Mouse (Mus musculus) kidney, embryonic 15.5 days (tissue): ENCODE measurements at regions not wholly inside any gene's neighbourhood (a gene's known extent, or its start where the extent isn't known, plus 50 kb on each side); places are given as distances from the start of the nearest gene placed in this dataset.

Experiments
- ATAC-seq: fragments of 200-750 bp; cut with Nextera tagmentation; replicated peaks from 2 replicates; pipeline ENCODE4 v1.8.0; 2017; ENCODE audit warnings: moderate TSS enrichment; ENCODE audit not compliant: low FRiP score
- H3K27ac ChIP-seq: fragments of 300-500 bp; sonication (generic); 2 replicates; pipeline ENCODE4 v1.5.1; 2015; ENCODE audit warnings: mild to moderate bottlenecking, inconsistent platforms
- H3K27me3 ChIP-seq: fragments of 300-500 bp; sonication (generic); 2 replicates; pipeline ENCODE4 v1.6.1; 2015; ENCODE audit warnings: inconsistent platforms
- H3K36me3 ChIP-seq: fragments of 300-500 bp; sonication (generic); 2 replicates; pipeline ENCODE4 v1.6.1; 2015; ENCODE audit warnings: inconsistent platforms
- H3K4me1 ChIP-seq: fragments of 300-500 bp; sonication (generic); 2 replicates; pipeline ENCODE4 v1.6.1; 2015; ENCODE audit warnings: inconsistent platforms
- H3K4me2 ChIP-seq: fragments of 300-500 bp; sonication (generic); 2 replicates; pipeline ENCODE4 v1.6.1; 2015; ENCODE audit warnings: moderate library complexity, mild to moderate bottlenecking, inconsistent platforms
- H3K4me3 ChIP-seq: fragments of 300-500 bp; sonication (generic); replicated peaks from 2 replicates; pipeline ENCODE4 v1.5.1; 2015; ENCODE audit warnings: mild to moderate bottlenecking, inconsistent platforms
- H3K9ac ChIP-seq: fragments of 300-500 bp; sonication (generic); 2 replicates; pipeline ENCODE4 v1.6.1; 2015; ENCODE audit warnings: mild to moderate bottlenecking, inconsistent platforms
- H3K9me3 ChIP-seq: fragments of 300-500 bp; sonication (generic); replicated peaks from 2 replicates; pipeline ENCODE4 v1.6.1; 2016; ENCODE audit warnings: inconsistent platforms
- WGBS: fragments of 180-500 bp; shearing (Covaris S2); methylation state at CpG from one replicate; pipeline ENCODE4 v1.1.7; 2015; ENCODE audit warnings: mixed read lengths; 5-methylcytosine and 5-hydroxymethylcytosine counted together

- ATAC-seq: no peak
- H3K4me2 ChIP-seq: no peak overlapping the region
- 23% methylated on average over 7 of the region's 7 CpGs for WGBS
- H3K9me3 ChIP-seq: no peaks in the 10 kb centered on the region
- H3K4me3 ChIP-seq: no peak overlapping the region
- H3K27me3 ChIP-seq: peaks cover 10% of the 10 kb centered on the region
- no peak overlapping the region for H3K27ac ChIP-seq
- 0 out of 2 replicates have a peak, but pooled peaks cover 9% of the 10 kb centered on the region for H3K4me1 ChIP-seq
- no peaks in the 10 kb centered on the region for H3K36me3 ChIP-seq
- no peak overlapping the region for H3K9ac ChIP-seq
Observed at GRCm38 (mm10) chr16:23838696-23839095, 52.1 kb downstream of the Sst start.

GRCm38 (mm10) chr16:23838114-23838513 lies 52.6 kb downstream of the Sst start:
- WGBS: 83% methylated on average over 2 of the region's 2 CpGs
- H3K4me1 ChIP-seq: 0 out of 2 replicates have a peak, but pooled peaks cover 9% of the 10 kb centered on the region
- H3K27me3 ChIP-seq: peaks cover 10% of the 10 kb centered on the region
- H3K4me3 ChIP-seq: no peak overlapping the region
- ATAC-seq: no peak
- no peak overlapping the region for H3K27ac ChIP-seq
- H3K36me3 ChIP-seq: no peaks in the 10 kb centered on the region
- no peaks in the 10 kb centered on the region for H3K9me3 ChIP-seq
- no peak overlapping the region for H3K4me2 ChIP-seq
- H3K9ac ChIP-seq: no peak overlapping the region

- H3K9ac ChIP-seq: no peak overlapping the region
- no peaks in the 10 kb centered on the region for H3K9me3 ChIP-seq
- no peak overlapping the region for H3K4me2 ChIP-seq
- no peak for ATAC-seq
- H3K27ac ChIP-seq: no peak overlapping the region
- no peak overlapping the region for H3K4me3 ChIP-seq
- peaks cover 2% of the 10 kb centered on the region; the same call in 1 of the 2 replicates for H3K27me3 ChIP-seq
- no peaks in the 10 kb centered on the region for H3K36me3 ChIP-seq
- 0 out of 2 replicates have a peak, but pooled peaks cover 9% of the 10 kb centered on the region for H3K4me1 ChIP-seq
- 62% methylated on average over 4 of the region's 4 CpGs for WGBS
Observed at GRCm38 (mm10) chr16:23834991-23835390, 55.8 kb downstream of the Sst start.

GRCm38 (mm10) chr16:23833603-23834002 lies 57.2 kb downstream of the Sst start:
- Histone ChIP-seq H3K27ac (no peak overlapping the region), H3K4me3 (no peak overlapping the region), H3K9ac (no peak overlapping the region), H3K36me3 (no peaks in the 10 kb centered on the region), H3K27me3 (no peaks in the 10 kb centered on the region), H3K4me2 (no peak overlapping the region), H3K4me1 (0 out of 2 replicates have a peak, but pooled peaks cover 5% of the 10 kb centered on the region), H3K9me3 (0 out of 2 replicates have a peak, but pooled peaks cover 3% of the 10 kb centered on the region)
- WGBS: 70% methylated on average over 2 of the region's 2 CpGs
- ATAC-seq: no peak

- no peak for ATAC-seq
- Histone ChIP-seq H3K9ac (no peak overlapping the region), H3K4me2 (no peak overlapping the region), H3K27me3 (no peaks in the 10 kb centered on the region), H3K27ac (no peak overlapping the region), H3K4me1 (0 out of 2 replicates have a peak, but pooled peaks cover 3% of the 10 kb centered on the region), H3K4me3 (no peak overlapping the region), H3K9me3 (0 out of 2 replicates have a peak, but pooled peaks cover 3% of the 10 kb centered on the region), H3K36me3 (no peaks in the 10 kb centered on the region)
- WGBS: 62% methylated on average over 2 of the region's 2 CpGs
Observed at GRCm38 (mm10) chr16:23833042-23833423, 57.7 kb downstream of the Sst start.

- H3K9ac ChIP-seq: no peak overlapping the region
- no peaks in the 10 kb centered on the region for H3K36me3 ChIP-seq
- 0 out of 2 replicates have a peak, but pooled peaks cover 3% of the 10 kb centered on the region for H3K4me1 ChIP-seq
- ATAC-seq: no peak
- H3K4me2 ChIP-seq: no peak overlapping the region
- no peaks in the 10 kb centered on the region for H3K27me3 ChIP-seq
- H3K9me3 ChIP-seq: 0 out of 2 replicates have a peak, but pooled peaks cover 3% of the 10 kb centered on the region
- H3K27ac ChIP-seq: no peak overlapping the region
- WGBS: 75% methylated on average over 9 of the region's 9 CpGs
- no peak overlapping the region for H3K4me3 ChIP-seq
Observed at GRCm38 (mm10) chr16:23832393-23833041, 58.2 kb downstream of the Sst start.

GRCm38 (mm10) chr16:23825662-23826061 lies 65.1 kb downstream of the Sst start:
- H3K4me3 ChIP-seq: no peak overlapping the region
- WGBS: 86% methylated on average over 5 of the region's 5 CpGs
- no peaks in the 10 kb centered on the region for H3K36me3 ChIP-seq
- no peaks in the 10 kb centered on the region for H3K27me3 ChIP-seq
- ATAC-seq: no peak
- H3K4me2 ChIP-seq: no peak overlapping the region
- H3K9me3 ChIP-seq: 0 out of 2 replicates have a peak, but pooled peaks cover 3% of the 10 kb centered on the region
- no peaks in the 10 kb centered on the region for H3K4me1 ChIP-seq
- no peak overlapping the region for H3K9ac ChIP-seq
- H3K27ac ChIP-seq: no peak overlapping the region

- H3K9ac ChIP-seq: no peak overlapping the region
- H3K4me1 ChIP-seq: peaks cover 7% of the 10 kb centered on the region
- ATAC-seq: no peak
- 97% methylated on average over 2 of the region's 2 CpGs for WGBS
- H3K27ac ChIP-seq: no peak overlapping the region
- H3K4me3 ChIP-seq: no peak overlapping the region
- H3K36me3 ChIP-seq: no peaks in the 10 kb centered on the region
- no peaks in the 10 kb centered on the region for H3K27me3 ChIP-seq
- no peak overlapping the region for H3K4me2 ChIP-seq
- no peaks in the 10 kb centered on the region for H3K9me3 ChIP-seq
Observed at GRCm38 (mm10) chr16:23785216-23785615, 105.5 kb downstream of the Sst start.

GRCm38 (mm10) chr16:23784021-23784897 lies 106.5 kb downstream of the Sst start:
- WGBS: 54% methylated on average over 6 of the region's 6 CpGs
- no peak overlapping the region for H3K4me3 ChIP-seq
- peak overlapping the region; percentile 19; the same call in 1 of the 2 replicates for H3K27ac ChIP-seq
- no peak overlapping the region for H3K4me2 ChIP-seq
- H3K27me3 ChIP-seq: no peaks in the 10 kb centered on the region
- peaks cover 9% of the 10 kb centered on the region for H3K4me1 ChIP-seq
- no peak for ATAC-seq
- H3K36me3 ChIP-seq: no peaks in the 10 kb centered on the region
- H3K9me3 ChIP-seq: no peaks in the 10 kb centered on the region
- H3K9ac ChIP-seq: no peak overlapping the region

GRCm38 (mm10) chr16:23780440-23781231 lies 110.1 kb downstream of the Sst start:
- H3K4me2 ChIP-seq: 0 out of 2 replicates have a peak overlapping the region, but pooled peaks have one; percentile 27
- H3K4me3 ChIP-seq: no peak overlapping the region
- H3K9me3 ChIP-seq: no peaks in the 10 kb centered on the region
- H3K36me3 ChIP-seq: no peaks in the 10 kb centered on the region
- WGBS: 28% methylated on average over 14 of the region's 14 CpGs
- H3K4me1 ChIP-seq: peaks cover 12% of the 10 kb centered on the region
- ATAC-seq: peak; percentile 36; the same call in 1 of the 2 replicates
- no peaks in the 10 kb centered on the region for H3K27me3 ChIP-seq
- no peak overlapping the region for H3K27ac ChIP-seq
- no peak overlapping the region for H3K9ac ChIP-seq

GRCm38 (mm10) chr16:23777894-23778293 lies 112.9 kb downstream of the Sst start:
- Histone ChIP-seq H3K9ac (no peak overlapping the region), H3K4me2 (no peak overlapping the region), H3K36me3 (no peaks in the 10 kb centered on the region), H3K27ac (no peak overlapping the region), H3K9me3 (no peaks in the 10 kb centered on the region), H3K4me1 (peaks cover 12% of the 10 kb centered on the region), H3K4me3 (no peak overlapping the region), H3K27me3 (no peaks in the 10 kb centered on the region)
- WGBS: 71% methylated on average over 4 of the region's 4 CpGs
- ATAC-seq: no peak
